Mouse (Mus musculus): ENCODE results near the gene Tgfb1. TPM values are rescaled to one million over a fixed set of nuclear protein-coding genes. Genes with fewer than 3 reads are reported as not detected.
A peak's percentile ranks its signal among the peaks of the same experiment; 100 is the strongest.

Gene Tgfb1
- polyA plus RNA-seq, 1 experiment: 125 TPM

GRCm38 (mm10) chr7:25679971-25680370, 6.8 kb upstream of the Tgfb1 start:
- no peak overlapping the region for H3K4me3 ChIP-seq (ENCODE audit: control insufficient read depth, insufficient read depth, low read length)
- TF ChIP-seq CTCF (IDR thresholded peaks at IDR 0.05; ENCODE audit: borderline replicate concordance, control insufficient read depth, extremely low read depth, insufficient read depth, low read length, poor library complexity): no peak
- TF ChIP-seq POLR2A (IDR thresholded peaks at IDR 0.05; ENCODE audit: control insufficient read depth, extremely low read depth, insufficient read depth, low read length, poor library complexity): no peak
- peaks cover 44% of the 10 kb centered on the region for H3K4me1 ChIP-seq (replicated peaks; ENCODE audit: control insufficient read depth, insufficient read depth, low read length)
- H3K27me3 ChIP-seq (ENCODE audit: control insufficient read depth, insufficient read depth, low read length): no peaks in the 10 kb centered on the region
- 8% methylated on average over 6 of the region's 6 CpGs for WGBS
- H3K36me3 ChIP-seq (ENCODE audit: control insufficient read depth, insufficient read depth, low read length): no peaks in the 10 kb centered on the region
- peak overlapping the region; percentile 97 for H3K27ac ChIP-seq (ENCODE audit: control insufficient read depth, insufficient read depth, low read length)
- peak; percentile 31 for DNase-seq

GRCm38 (mm10) chr7:25680514-25681258, 6.1 kb upstream of the Tgfb1 start, which contains the start of gene B9d2:
B9d2 (plus strand) TSS chr7:25680780.
- TF ChIP-seq POLR2A (IDR thresholded peaks at IDR 0.05; ENCODE audit: control insufficient read depth, extremely low read depth, insufficient read depth, low read length, poor library complexity) (peak; percentile 86), CTCF (IDR thresholded peaks at IDR 0.05; ENCODE audit: borderline replicate concordance, control insufficient read depth, extremely low read depth, insufficient read depth, low read length, poor library complexity) (no peak; the same call in none of the 2 replicates)
- WGBS: under 1% methylated on average over 46 of the region's 46 CpGs

GRCm38 (mm10) chr7:25681341-25682231, 5.2 kb upstream of the Tgfb1 start:
- Histone ChIP-seq H3K4me1 (replicated peaks; ENCODE audit: control insufficient read depth, insufficient read depth, low read length) (peaks cover 56% of the 10 kb centered on the region), H3K36me3 (ENCODE audit: control insufficient read depth, insufficient read depth, low read length) (no peaks in the 10 kb centered on the region), H3K4me3 (ENCODE audit: control insufficient read depth, insufficient read depth, low read length) (peak overlapping the region; percentile 23), H3K27ac (ENCODE audit: control insufficient read depth, insufficient read depth, low read length) (peak overlapping the region; percentile 97), H3K27me3 (ENCODE audit: control insufficient read depth, insufficient read depth, low read length) (no peaks in the 10 kb centered on the region)
- WGBS: 4% methylated on average over 15 of the region's 15 CpGs
- DNase-seq: peak; percentile 64
- TF ChIP-seq CTCF (IDR thresholded peaks at IDR 0.05; ENCODE audit: borderline replicate concordance, control insufficient read depth, extremely low read depth, insufficient read depth, low read length, poor library complexity) (no peak), POLR2A (IDR thresholded peaks at IDR 0.05; ENCODE audit: control insufficient read depth, extremely low read depth, insufficient read depth, low read length, poor library complexity) (no peak)

More at GRCm38 (mm10) chr7:25680514-25681258, 6.1 kb upstream of the Tgfb1 start, which contains the start of gene B9d2:
- no peaks in the 10 kb centered on the region for H3K27me3 ChIP-seq (ENCODE audit: control insufficient read depth, insufficient read depth, low read length)
- H3K4me3 ChIP-seq (ENCODE audit: control insufficient read depth, insufficient read depth, low read length): peak within 1 kb of the TSS; percentile 76
- H3K27ac ChIP-seq (ENCODE audit: control insufficient read depth, insufficient read depth, low read length): peak within 1 kb of the TSS; percentile 97
- no peaks in the 10 kb centered on the region for H3K36me3 ChIP-seq (ENCODE audit: control insufficient read depth, insufficient read depth, low read length)
- peak; percentile 98 for DNase-seq
- H3K4me1 ChIP-seq (replicated peaks; ENCODE audit: control insufficient read depth, insufficient read depth, low read length): peaks cover 47% of the 10 kb centered on the region

GRCm38 (mm10) chr7:25683474-25684180, 3.2 kb upstream of the Tgfb1 start:
- H3K36me3 ChIP-seq (ENCODE audit: control insufficient read depth, insufficient read depth, low read length): no peaks in the 10 kb centered on the region
- H3K4me3 ChIP-seq (ENCODE audit: control insufficient read depth, insufficient read depth, low read length): no peak overlapping the region
- H3K27me3 ChIP-seq (ENCODE audit: control insufficient read depth, insufficient read depth, low read length): no peaks in the 10 kb centered on the region
- H3K27ac ChIP-seq (ENCODE audit: control insufficient read depth, insufficient read depth, low read length): peak overlapping the region; percentile 93
- H3K4me1 ChIP-seq (replicated peaks; ENCODE audit: control insufficient read depth, insufficient read depth, low read length): peaks cover 56% of the 10 kb centered on the region
- peak; percentile 69 for DNase-seq
- TF ChIP-seq CTCF (IDR thresholded peaks at IDR 0.05; ENCODE audit: borderline replicate concordance, control insufficient read depth, extremely low read depth, insufficient read depth, low read length, poor library complexity): no peak
- TF ChIP-seq POLR2A (IDR thresholded peaks at IDR 0.05; ENCODE audit: control insufficient read depth, extremely low read depth, insufficient read depth, low read length, poor library complexity): no peak
- WGBS: 8% methylated on average over 7 of the region's 7 CpGs

- peaks cover 63% of the 10 kb centered on the region for H3K4me1 ChIP-seq (replicated peaks; ENCODE audit: control insufficient read depth, insufficient read depth, low read length)
- 96% methylated on average over 6 of the region's 6 CpGs for WGBS
- peak overlapping the region; percentile 4; the same call in 1 of the 2 replicates for H3K27ac ChIP-seq (ENCODE audit: control insufficient read depth, insufficient read depth, low read length)
- no peak for TF ChIP-seq CTCF (IDR thresholded peaks at IDR 0.05; ENCODE audit: borderline replicate concordance, control insufficient read depth, extremely low read depth, insufficient read depth, low read length, poor library complexity)
- no peak for TF ChIP-seq POLR2A (IDR thresholded peaks at IDR 0.05; ENCODE audit: control insufficient read depth, extremely low read depth, insufficient read depth, low read length, poor library complexity)
- H3K4me3 ChIP-seq (ENCODE audit: control insufficient read depth, insufficient read depth, low read length): no peak overlapping the region
- no peaks in the 10 kb centered on the region for H3K36me3 ChIP-seq (ENCODE audit: control insufficient read depth, insufficient read depth, low read length)
- H3K27me3 ChIP-seq (ENCODE audit: control insufficient read depth, insufficient read depth, low read length): no peaks in the 10 kb centered on the region
- no peak for DNase-seq
Measured at GRCm38 (mm10) chr7:25684659-25685058, 2.1 kb upstream of the Tgfb1 start.

All from thymus, adult 2 months (tissue).